ENCODE assay signal across 7 mouse cellular contexts in the genomic region with DNA sequence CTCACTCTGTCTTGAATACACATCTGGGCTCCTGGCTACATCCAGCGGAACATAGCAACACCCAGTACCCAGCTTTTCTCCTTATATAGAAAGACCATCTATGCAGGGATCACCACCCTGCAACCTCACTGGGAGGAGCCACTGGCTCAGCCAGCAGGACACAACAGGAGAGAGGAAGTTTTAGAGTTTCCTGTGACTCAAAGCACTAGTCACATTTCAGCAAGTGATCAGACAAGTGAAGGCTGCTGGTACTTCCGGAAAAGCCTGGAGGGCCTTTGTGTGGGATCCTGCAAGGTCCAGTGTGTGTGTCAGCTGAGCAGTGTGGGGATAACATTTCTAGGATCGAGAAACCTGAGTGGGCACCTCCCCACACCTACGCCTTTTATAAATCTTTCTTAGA. TPM values are rescaled to one million over a fixed set of nuclear protein-coding genes. Genes with fewer than 3 reads are reported as not detected.
DNase-seq lines count a peak whose midpoint lies in the region; ATAC-seq and TF ChIP-seq lines count a peak whose summit lies in the region.

No protein-coding gene starts in this region.

- peaks cover 36% of the 10 kb centered on the region for H3K4me1 ChIP-seq in heart, embryonic 16.5 days (ENCODE audit: control insufficient read depth, insufficient read depth, low read length)
- H3K4me1 ChIP-seq in liver, embryonic 11.5 days (replicated peaks; ENCODE audit: control insufficient read depth, insufficient read depth, low read length): peaks cover 41% of the 10 kb centered on the region
- H3K4me1 ChIP-seq in stomach, embryonic 14.5 days (ENCODE audit: control insufficient read depth, insufficient read depth, low read length): peaks cover 25% of the 10 kb centered on the region
- H3K4me1 ChIP-seq in midbrain, postnatal 0 days (ENCODE audit: insufficient read depth, low read length): no peaks in the 10 kb centered on the region
- H3K4me1 ChIP-seq in forebrain, embryonic 13.5 days: peaks cover 7% of the 10 kb centered on the region; the same call in 1 of the 2 replicates

- no peak overlapping the region for H3K9ac ChIP-seq in heart, embryonic 16.5 days (ENCODE audit: low read length)
- no peak overlapping the region for H3K9ac ChIP-seq in liver, embryonic 11.5 days (ENCODE audit: low read depth, low read length)
- H3K9ac ChIP-seq in stomach, embryonic 14.5 days (replicated peaks; ENCODE audit: low read depth, low read length): no peak overlapping the region
- H3K9ac ChIP-seq in midbrain, postnatal 0 days (replicated peaks; ENCODE audit: low read length, poor library complexity, severe bottlenecking): no peak overlapping the region
- no peak overlapping the region for H3K9ac ChIP-seq in forebrain, embryonic 13.5 days

- H3K4me2 ChIP-seq in heart, embryonic 16.5 days (ENCODE audit: low read depth, low read length): no peak overlapping the region
- no peak overlapping the region for H3K4me2 ChIP-seq in liver, embryonic 11.5 days
- H3K4me2 ChIP-seq in stomach, embryonic 14.5 days (replicated peaks; ENCODE audit: low read depth, low read length): no peak overlapping the region
- no peak overlapping the region for H3K4me2 ChIP-seq in midbrain, postnatal 0 days (ENCODE audit: low read depth, low read length, poor library complexity, severe bottlenecking)
- no peak overlapping the region for H3K4me2 ChIP-seq in forebrain, embryonic 13.5 days

- no peak for TF ChIP-seq CTCF in midbrain, postnatal 0 days (IDR thresholded peaks at IDR 0.05)

- DNase-seq in ZHBTc4 (ENCODE audit: low read depth, low spot score): peak; percentile 48
- DNase-seq in liver, embryonic 11.5 days (ENCODE audit: low spot score): no peak
- DNase-seq in midbrain, postnatal 0 days (ENCODE audit: low spot score): no peak

- H3K9me3 ChIP-seq in heart, embryonic 16.5 days (replicated peaks; ENCODE audit: control insufficient read depth, low read length): no peaks in the 10 kb centered on the region
- no peaks in the 10 kb centered on the region for H3K9me3 ChIP-seq in liver, embryonic 11.5 days (ENCODE audit: control insufficient read depth, low read length)
- H3K9me3 ChIP-seq in stomach, embryonic 14.5 days (ENCODE audit: control insufficient read depth, low read depth, low read length): no peaks in the 10 kb centered on the region
- H3K9me3 ChIP-seq in midbrain, postnatal 0 days (ENCODE audit: low read length): no peaks in the 10 kb centered on the region
- H3K9me3 ChIP-seq in forebrain, embryonic 13.5 days (replicated peaks): no peaks in the 10 kb centered on the region

- H3K4me3 ChIP-seq in heart, embryonic 16.5 days (ENCODE audit: low read length): no peak overlapping the region
- H3K4me3 ChIP-seq in liver, embryonic 11.5 days (ENCODE audit: low read depth, low read length): no peak overlapping the region
- no peak overlapping the region for H3K4me3 ChIP-seq in stomach, embryonic 14.5 days (ENCODE audit: low read depth, low read length)
- H3K4me3 ChIP-seq in midbrain, postnatal 0 days (ENCODE audit: low read depth, low read length): no peak overlapping the region
- H3K4me3 ChIP-seq in forebrain, embryonic 13.5 days: no peak overlapping the region

- peak; percentile 37 for ATAC-seq in CD4-positive, CD25-positive, alpha-beta regulatory T cell, adult 4 months
- peak; percentile 16; the same call in 1 of the 2 replicates for ATAC-seq in heart, embryonic 16.5 days (replicated peaks; ENCODE audit: extremely low read depth, insufficient read depth, low FRiP score)
- ATAC-seq in liver, embryonic 11.5 days (replicated peaks; ENCODE audit: low FRiP score): 0 out of 2 replicates have a peak, but pooled peaks have one; percentile 25
- no peak for ATAC-seq in stomach, embryonic 14.5 days (ENCODE audit: insufficient number of reproducible peaks, insufficient read depth, low FRiP score, low read depth)
- ATAC-seq in midbrain, postnatal 0 days (ENCODE audit: low FRiP score): no peak
- no peak for ATAC-seq in forebrain, embryonic 13.5 days

- peak overlapping the region; percentile 69 for H3K27ac ChIP-seq in heart, embryonic 16.5 days (ENCODE audit: low read length)
- peak overlapping the region; percentile 53 for H3K27ac ChIP-seq in liver, embryonic 11.5 days (ENCODE audit: low read depth, low read length)
- H3K27ac ChIP-seq in stomach, embryonic 14.5 days (ENCODE audit: low read length): peak overlapping the region; percentile 80
- no peak overlapping the region for H3K27ac ChIP-seq in midbrain, postnatal 0 days (ENCODE audit: low read depth, low read length)
- H3K27ac ChIP-seq in forebrain, embryonic 13.5 days: no peak overlapping the region

- no peaks in the 10 kb centered on the region for H3K27me3 ChIP-seq in heart, embryonic 16.5 days (ENCODE audit: control insufficient read depth, insufficient read depth, low read length)
- no peaks in the 10 kb centered on the region for H3K27me3 ChIP-seq in liver, embryonic 11.5 days (replicated peaks; ENCODE audit: control insufficient read depth, insufficient read depth, low read length)
- H3K27me3 ChIP-seq in stomach, embryonic 14.5 days (ENCODE audit: control insufficient read depth, insufficient read depth, low read length): no peaks in the 10 kb centered on the region
- no peaks in the 10 kb centered on the region for H3K27me3 ChIP-seq in midbrain, postnatal 0 days (ENCODE audit: insufficient read depth, low read length)
- no peaks in the 10 kb centered on the region for H3K27me3 ChIP-seq in forebrain, embryonic 13.5 days

- WGBS in heart, embryonic 16.5 days: 39% methylated on average over 4 of the region's 4 CpGs
- 50% methylated on average over 4 of the region's 4 CpGs for WGBS in liver, embryonic 11.5 days
- whole genome bisulfite sequencing in stomach, embryonic 14.5 days: 61% methylated on average over 4 of the region's 4 CpGs
- 81% methylated on average over 4 of the region's 4 CpGs for WGBS in midbrain, postnatal 0 days
- 85% methylated on average over 4 of the region's 4 CpGs for WGBS in forebrain, embryonic 13.5 days

- H3K36me3 ChIP-seq in heart, embryonic 16.5 days (ENCODE audit: control insufficient read depth, insufficient read depth): no peaks in the 10 kb centered on the region
- H3K36me3 ChIP-seq in liver, embryonic 11.5 days (ENCODE audit: control insufficient read depth, insufficient read depth, low read length): no peaks in the 10 kb centered on the region
- no peaks in the 10 kb centered on the region for H3K36me3 ChIP-seq in stomach, embryonic 14.5 days (ENCODE audit: control insufficient read depth, insufficient read depth, low read length)
- no peaks in the 10 kb centered on the region for H3K36me3 ChIP-seq in midbrain, postnatal 0 days (ENCODE audit: insufficient read depth, low read length)
- H3K36me3 ChIP-seq in forebrain, embryonic 13.5 days (ENCODE audit: poor library complexity, severe bottlenecking): no peaks in the 10 kb centered on the region

RNA-seq across cellular contexts. Expression of a gene that starts 32.4 kb away (rescaled TPM):
- polyA plus RNA-seq in CD4-positive, CD25-positive, alpha-beta regulatory T cell, adult 4 months (2017; shearing (Covaris generic)): 1 to 10 TPM; 4.0 to 6.7 TPM
- polyA plus RNA-seq in heart, embryonic 16.5 days (2015; fragmentation: Nextera tagmentation; extraction: Ambion mirVana): 13.6 and 14.3 TPM in 2 replicates
- polyA plus RNA-seq in liver, embryonic 11.5 days (2014; fragmentation: Nextera tagmentation; extraction: Ambion mirVana): 18.5 and 18.7 TPM in 2 replicates
- 9.9 and 10.0 TPM in 2 replicates for polyA plus RNA-seq in stomach, embryonic 14.5 days (2014; fragmentation: Nextera tagmentation; extraction: Ambion mirVana)
- 1.7 and 2.7 TPM in 2 replicates for total RNA-seq in midbrain, postnatal 0 days (2014; rRNA removed)
- polyA plus RNA-seq in midbrain, postnatal 0 days (2015; fragmentation: Nextera tagmentation; extraction: Ambion mirVana): 4.5 and 5.0 TPM in 2 replicates
- 9.9 and 10.7 TPM in 2 replicates for polyA plus RNA-seq in forebrain, embryonic 13.5 days (2015; fragmentation: Nextera tagmentation; extraction: Ambion mirVana)

RNA-seq across cellular contexts. Expression of a gene that starts 32.6 kb away (rescaled TPM):
- polyA plus RNA-seq in CD4-positive, CD25-positive, alpha-beta regulatory T cell, adult 4 months (2017; shearing (Covaris generic)): 10 to 100 TPM; 58.9 to 62.5 TPM
- polyA plus RNA-seq in heart, embryonic 16.5 days (2015; fragmentation: Nextera tagmentation; extraction: Ambion mirVana): 39.8 and 40.8 TPM in 2 replicates
- polyA plus RNA-seq in liver, embryonic 11.5 days (2014; fragmentation: Nextera tagmentation; extraction: Ambion mirVana): 48.4 and 50.9 TPM in 2 replicates
- 60.3 and 60.8 TPM in 2 replicates for polyA plus RNA-seq in stomach, embryonic 14.5 days (2014; fragmentation: Nextera tagmentation; extraction: Ambion mirVana)
- 35.6 and 47.9 TPM in 2 replicates for total RNA-seq in midbrain, postnatal 0 days (2014; rRNA removed)
- polyA plus RNA-seq in midbrain, postnatal 0 days (2015; fragmentation: Nextera tagmentation; extraction: Ambion mirVana): 53.7 and 59.6 TPM in 2 replicates
- polyA plus RNA-seq in forebrain, embryonic 13.5 days (2015; fragmentation: Nextera tagmentation; extraction: Ambion mirVana): 62.6 and 63.9 TPM in 2 replicates

Comparison
In these comparisons a context has a peak if more than half of its experiments do, and no peak if none do; other contexts are left out.
1. ATAC-seq: peak in CD4-positive, CD25-positive, alpha-beta regulatory T cell, adult 4 months (single experiment), heart, embryonic 16.5 days (single experiment) and liver, embryonic 11.5 days (single experiment); none in stomach, embryonic 14.5 days (single experiment), midbrain, postnatal 0 days (single experiment) and forebrain, embryonic 13.5 days (single experiment).
2. H3K27ac ChIP-seq: peak in heart, embryonic 16.5 days (single experiment), liver, embryonic 11.5 days (single experiment) and stomach, embryonic 14.5 days (single experiment); none in midbrain, postnatal 0 days (single experiment) and forebrain, embryonic 13.5 days (single experiment).